Mouse (Mus musculus): ENCODE data around the gene Shox2. TPM values are rescaled to one million over a fixed set of nuclear protein-coding genes. Genes with fewer than 3 reads are reported as not detected.

Gene Shox2
- polyA plus RNA-seq, 1 experiment: 3.0 TPM

DNA sequence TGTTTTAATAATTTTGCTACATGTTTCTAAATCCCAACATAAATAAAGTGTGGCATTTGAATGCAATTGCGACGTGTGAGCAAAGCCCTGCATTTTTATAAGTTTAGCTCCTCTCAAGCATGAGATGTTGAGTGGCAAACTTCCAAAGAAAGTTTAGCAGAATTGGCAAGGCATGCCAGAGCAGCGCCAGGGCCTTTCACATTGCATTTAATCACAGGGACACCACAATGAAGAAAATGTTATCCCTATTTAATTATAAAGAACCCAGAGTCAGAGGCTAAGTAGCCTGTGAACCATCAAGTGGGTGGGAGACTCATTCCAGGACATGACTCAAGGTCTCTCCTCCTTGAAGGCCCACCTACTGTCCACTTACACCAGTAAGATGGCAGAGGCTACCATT, 59.1 kb downstream of the Shox2 start:
- H3K27ac ChIP-seq (ENCODE audit: control insufficient read depth, insufficient read depth, low read depth, low read length, poor library complexity): no peak overlapping the region
- no peaks in the 10 kb centered on the region for H3K4me1 ChIP-seq (ENCODE audit: control insufficient read depth, insufficient read depth, low read length)
- 75% methylated on average over 3 of the region's 3 CpGs for WGBS
- H3K4me3 ChIP-seq (replicated peaks; ENCODE audit: control insufficient read depth, low read depth, low read length): no peak overlapping the region
- TF ChIP-seq CTCF (IDR thresholded peaks at IDR 0.05; ENCODE audit: control insufficient read depth, insufficient read depth, low read length) (no peak), POLR2A (IDR thresholded peaks at IDR 0.05; ENCODE audit: borderline replicate concordance, control insufficient read depth, low read depth, low read length) (no peak)

Other genes starting within 250 kb of the Shox2 start
- 15.5 and 19.6 TPM in 2 replicates for gene Rsrc1, start 381 bp downstream of the Shox2 start, polyA plus RNA-seq (2011; ENCODE audit: insufficient read depth, insufficient read length, low replicate concordance, missing spikeins)